Mouse (Mus musculus) olfactory bulb, adult 2 months (tissue): ENCODE measurements around the gene Glis3.

ENCODE experiments used
- CTCF ChIP-seq: fragments of 200-500 bp; IDR thresholded peaks from 2 replicates; pipeline ENCODE4 v1.5.1; 2012; ENCODE audit warnings: low read depth, mild to moderate bottlenecking, low read length, moderate library complexity; ENCODE audit not compliant: insufficient read depth
- POLR2A ChIP-seq: fragments of 200-500 bp; IDR thresholded peaks from 2 replicates; pipeline ENCODE4 v1.6.1; 2012; ENCODE audit warnings: mild to moderate bottlenecking, low read depth, low read length, moderate library complexity; ENCODE audit not compliant: insufficient read depth

DNA sequence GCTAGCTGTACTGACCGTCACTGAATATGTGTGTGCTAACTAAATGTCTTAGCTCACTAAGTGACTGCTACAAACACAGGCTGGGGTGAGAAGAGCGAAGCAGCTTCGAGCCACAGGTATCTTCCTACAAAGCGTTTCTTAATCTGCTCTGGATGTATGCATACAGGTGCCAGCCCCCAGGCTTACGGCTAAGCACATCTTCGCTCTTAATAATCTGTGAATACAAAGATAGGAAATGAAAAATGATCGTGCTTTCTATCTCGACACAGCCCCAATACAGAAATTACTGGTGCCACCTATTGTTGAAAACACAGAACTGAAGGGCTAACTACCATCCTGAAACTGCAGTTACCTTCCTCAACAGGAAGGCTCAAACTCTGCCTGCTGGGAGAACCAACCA lies 51.5 kb downstream of the Glis3 start:
- TF ChIP-seq POLR2A (no peak), CTCF (no peak)
